Mouse (Mus musculus) CH12.LX (cell line): ENCODE measurements at regions not wholly inside any gene's neighbourhood (a gene's known extent, or its start where the extent isn't known, plus 50 kb on each side); places are given as distances from the start of the nearest gene placed in this dataset.

Experiments used
- DNase-seq: peaks from one replicate; pipeline ENCODE4 v3.0.0-alpha.2; 2013; ENCODE audit errors: extremely low read depth
- H3K27ac ChIP-seq: 2 replicates; pipeline ENCODE4 v1.5.1; 2012; ENCODE audit warnings: low read depth, mild to moderate bottlenecking, control low read depth, moderate library complexity; ENCODE audit not compliant: insufficient read depth
- H3K27me3 ChIP-seq: replicated peaks from 2 replicates; pipeline ENCODE3; 2012; ENCODE audit warnings: inconsistent platforms
- H3K36me3 ChIP-seq, 2 experiments: replicated peaks in 1 of 2; 2 replicates each; pipeline versions ENCODE3 to v1.6.1; 2012; ENCODE audit warnings: inconsistent platforms in 1 of 2, low read length in 1 of 2, mild to moderate bottlenecking in 1 of 2, mixed read lengths in 1 of 2, moderate library complexity in 1 of 2; ENCODE audit not compliant: control insufficient read depth in 1 of 2, insufficient read depth in 1 of 2
- H3K4me1 ChIP-seq, 2 experiments: 2 replicates each; pipeline ENCODE4 v1.6.1; 2012; ENCODE audit warnings: inconsistent platforms in 1 of 2, moderate library complexity in 1 of 2; ENCODE audit not compliant: insufficient read depth in 2 of 2, control insufficient read depth in 1 of 2
- H3K4me2 ChIP-seq: 2 replicates; pipeline ENCODE4 v1.6.1; 2012; ENCODE audit warnings: low read depth, mild to moderate bottlenecking, control low read depth; ENCODE audit not compliant: poor library complexity, insufficient read depth, severe bottlenecking
- H3K4me3 ChIP-seq, 3 experiments: fragments of 150-350 bp in 1 of 3; sonication (generic) in 1 of 3; replicated peaks in 1 of 3; 2 replicates each; pipeline versions ENCODE3 to v1.5.1; 2011 to 2012; ENCODE audit warnings: low read depth in 2 of 3, low read length in 2 of 3, mild to moderate bottlenecking in 2 of 3, moderate library complexity in 2 of 3, control low read depth in 1 of 3, improper control_type of control experiment in 1 of 3, inconsistent platforms in 1 of 3, mixed read lengths in 1 of 3; ENCODE audit not compliant: poor library complexity in 1 of 3
- H3K79me2 ChIP-seq: replicated peaks from 2 replicates; pipeline ENCODE4 v1.6.1; 2012; ENCODE audit warnings: mild to moderate bottlenecking, moderate library complexity; ENCODE audit not compliant: control insufficient read depth, poor library complexity, insufficient read depth, severe bottlenecking; ENCODE audit errors: extremely low read depth
- H3K9ac ChIP-seq: 2 replicates; pipeline ENCODE4 v1.6.1; 2012; ENCODE audit warnings: low read depth, mild to moderate bottlenecking, control low read depth, moderate library complexity; ENCODE audit not compliant: insufficient read depth
- H3K9me3 ChIP-seq: replicated peaks from 2 replicates; pipeline ENCODE3; 2012; ENCODE audit warnings: low read length, inconsistent platforms, mixed read lengths
- CHD1 ChIP-seq: IDR thresholded peaks from 2 replicates; pipeline ENCODE4 v1.6.1; 2012; ENCODE audit warnings: low read depth, low read length, improper control_type of control experiment, inconsistent platforms
- CHD2 ChIP-seq: IDR thresholded peaks from 2 replicates; pipeline ENCODE4 v1.6.1; 2011; ENCODE audit warnings: low read length, improper control_type of control experiment
- CTCF ChIP-seq, 2 experiments: IDR thresholded peaks in 1 of 2; conservative IDR thresholded peaks in 1 of 2; 2 replicates each; pipeline ENCODE4 v1.5.1; 2011 to 2012; ENCODE audit warnings: low read depth in 2 of 2, low read length in 2 of 2, improper control_type of control experiment in 1 of 2, inconsistent platforms in 1 of 2, mild to moderate bottlenecking in 1 of 2, moderate library complexity in 1 of 2
- E2F4 ChIP-seq: IDR thresholded peaks from 2 replicates; pipeline ENCODE4 v1.6.1; 2011; ENCODE audit warnings: low read depth, low read length, improper control_type of control experiment; ENCODE audit not compliant: insufficient replicate concordance
- ELF1 ChIP-seq: IDR thresholded peaks from 2 replicates; pipeline ENCODE4 v1.6.1; 2014; ENCODE audit warnings: low read depth, mild to moderate bottlenecking, inconsistent platforms, low read length, improper control_type of control experiment
- ETS1 ChIP-seq: conservative IDR thresholded peaks from 2 replicates; pipeline ENCODE4 v1.6.1; 2012; ENCODE audit warnings: low read depth, mild to moderate bottlenecking, inconsistent platforms, low read length, improper control_type of control experiment, moderate library complexity
- GABPA ChIP-seq: IDR thresholded peaks from 2 replicates; pipeline ENCODE4 v1.6.1; 2012; ENCODE audit warnings: low read depth, low read length, improper control_type of control experiment, inconsistent platforms; ENCODE audit not compliant: insufficient replicate concordance
- HCFC1 ChIP-seq: IDR thresholded peaks from 2 replicates; pipeline ENCODE4 v1.6.1; 2012; ENCODE audit warnings: low read depth, mild to moderate bottlenecking, inconsistent platforms, low read length, improper control_type of control experiment
- IRF4 ChIP-seq: IDR thresholded peaks from 2 replicates; pipeline ENCODE4 v1.6.1; 2014; ENCODE audit warnings: low read depth, mild to moderate bottlenecking, inconsistent platforms, low read length, improper control_type of control experiment
- JUN ChIP-seq: IDR thresholded peaks from 2 replicates; pipeline ENCODE4 v1.6.1; 2011; ENCODE audit warnings: low read depth, mild to moderate bottlenecking, low read length, improper control_type of control experiment, moderate library complexity; ENCODE audit not compliant: insufficient read depth
- MAFK ChIP-seq: IDR thresholded peaks from 2 replicates; pipeline ENCODE4 v1.6.1; 2011; ENCODE audit warnings: low read length, improper control_type of control experiment; ENCODE audit not compliant: insufficient replicate concordance
- MAZ ChIP-seq: IDR thresholded peaks from 2 replicates; pipeline ENCODE4 v1.6.1; 2012; ENCODE audit warnings: low read depth, mild to moderate bottlenecking, inconsistent platforms, low read length, improper control_type of control experiment, moderate library complexity
- MXI1 ChIP-seq: IDR thresholded peaks from 2 replicates; pipeline ENCODE4 v1.6.1; 2011; ENCODE audit warnings: mild to moderate bottlenecking, low read depth, low read length, improper control_type of control experiment
- MYC ChIP-seq: IDR thresholded peaks from 2 replicates; pipeline ENCODE4 v1.6.1; 2011; ENCODE audit warnings: low read depth, mild to moderate bottlenecking, improper control_type of control experiment, low read length
- POLR2A ChIP-seq: IDR thresholded peaks from 2 replicates; pipeline ENCODE4 v1.6.1; 2011; ENCODE audit warnings: low read depth, mild to moderate bottlenecking, improper control_type of control experiment, low read length
- POLR2AphosphoS2 ChIP-seq: IDR thresholded peaks from 2 replicates; pipeline ENCODE4 v1.6.1; 2011; ENCODE audit warnings: low read depth, low read length, improper control_type of control experiment
- RCOR1 ChIP-seq: conservative IDR thresholded peaks from 2 replicates; pipeline ENCODE4 v1.6.1; 2012; ENCODE audit warnings: low read depth, mild to moderate bottlenecking, inconsistent platforms, low read length, improper control_type of control experiment
- SIN3A ChIP-seq: IDR thresholded peaks from 2 replicates; pipeline ENCODE4 v1.6.1; 2012; ENCODE audit warnings: low read length, improper control_type of control experiment, inconsistent platforms
- TCF12 ChIP-seq: IDR thresholded peaks from 2 replicates; pipeline ENCODE4 v1.6.1; 2014; ENCODE audit warnings: low read depth, mild to moderate bottlenecking, inconsistent platforms, low read length, improper control_type of control experiment
- UBTF ChIP-seq: IDR thresholded peaks from 2 replicates; pipeline ENCODE4 v1.6.1; 2012; ENCODE audit warnings: low read depth, mild to moderate bottlenecking, inconsistent platforms, low read length, improper control_type of control experiment, moderate library complexity
- USF2 ChIP-seq: conservative IDR thresholded peaks from 2 replicates; pipeline ENCODE4 v1.6.1; 2011; ENCODE audit warnings: low read depth, low read length, improper control_type of control experiment
- ZC3H11A ChIP-seq: IDR thresholded peaks from 2 replicates; pipeline ENCODE4 v1.6.1; 2012; ENCODE audit warnings: low read depth, mild to moderate bottlenecking, inconsistent platforms, low read length, improper control_type of control experiment
- ZKSCAN1 ChIP-seq: IDR thresholded peaks from 2 replicates; pipeline ENCODE4 v1.6.1; 2012; ENCODE audit warnings: low read depth, inconsistent platforms, low read length, improper control_type of control experiment, borderline replicate concordance
- ZNF384 ChIP-seq: IDR thresholded peaks from 2 replicates; pipeline ENCODE4 v1.6.1; 2012; ENCODE audit warnings: low read depth, low read length, improper control_type of control experiment, inconsistent platforms
- dilution Hi-C: fragments of 300-500 bp; cut with MboI; formaldehyde crosslinking; loops from 2 replicates; pipeline ENCODE4 v1.14.3; 2020; ENCODE audit warnings: low sequenced_read_pairs; ENCODE audit not compliant: extremely low pct_unique_long_range_greater_than_20kb, extremely low pct_ligation_motif_present
- in situ Hi-C: fragments of 300-500 bp; cut with MboI; formaldehyde crosslinking; loops from 3 replicates; pipeline ENCODE4 v1.14.3; 2019; ENCODE audit warnings: low sequenced_read_pairs, low pct_ligation_motif_present, low pct_unique_long_range_greater_than_20kb, mixed read lengths

GRCm38 (mm10) chr8:112283316-112283715 lies 268.5 kb upstream of the Gm6793 start:
- Histone ChIP-seq H3K9ac (no peak overlapping the region), H3K27me3 (no peaks in the 10 kb centered on the region), H3K4me1 (no peaks in the 10 kb centered on the region), H3K9me3 (peaks cover 69% of the 10 kb centered on the region), H3K4me2 (no peak overlapping the region), H3K79me2 (no peaks in the 10 kb centered on the region), H3K36me3 (no peaks in the 10 kb centered on the region), H3K4me3 (no peak overlapping the region), H3K27ac (no peak overlapping the region)
- in situ Hi-C loops, result no loop called here
- no peak for DNase-seq
- dilution Hi-C loops, result no loop called here
- TF ChIP-seq ZNF384 (no peak), MAFK (no peak), MXI1 (no peak), ELF1 (no peak), IRF4 (no peak), SIN3A (no peak), TCF12 (no peak), MAZ (no peak), JUN (no peak), HCFC1 (no peak), GABPA (no peak), RCOR1 (no peak)

GRCm38 (mm10) chr8:112269598-112269997 lies 254.8 kb upstream of the Gm6793 start:
- H3K36me3 ChIP-seq, result no peaks in the 10 kb centered on the region
- in situ Hi-C loops (no loop called here), dilution Hi-C loops (no loop called here)
- no peak overlapping the region for H3K9ac ChIP-seq
- no peak overlapping the region for H3K27ac ChIP-seq
- no peak for DNase-seq
- H3K4me2 ChIP-seq, result no peak overlapping the region
- H3K4me3 ChIP-seq, result no peak overlapping the region
- no peaks in the 10 kb centered on the region for H3K79me2 ChIP-seq
- H3K4me1 ChIP-seq, result no peaks in the 10 kb centered on the region
- peaks cover 35% of the 10 kb centered on the region for H3K9me3 ChIP-seq
- TF ChIP-seq CHD2, result no peak
- TF ChIP-seq MYC, result no peak
- TF ChIP-seq GABPA, result no peak
- TF ChIP-seq POLR2A, result no peak
- TF ChIP-seq ZNF384, result no peak
- TF ChIP-seq ZC3H11A, result no peak
- no peak for TF ChIP-seq USF2
- no peak for TF ChIP-seq UBTF
- TF ChIP-seq ELF1, result no peak
- TF ChIP-seq E2F4, result no peak
- no peak for TF ChIP-seq MXI1
- TF ChIP-seq ETS1, result no peak
- no peak for TF ChIP-seq POLR2AphosphoS2
- no peak for TF ChIP-seq CTCF (conservative IDR thresholded peaks at IDR 0.05 in 1 of 2, IDR thresholded peaks at IDR 0.05 in 1 of 2; ENCODE audit: low read depth in 2 of 2, low read length in 2 of 2)
- no peak for TF ChIP-seq CHD1
- TF ChIP-seq ZKSCAN1, result no peak
- TF ChIP-seq IRF4, result no peak
- TF ChIP-seq MAZ, result no peak
- no peaks in the 10 kb centered on the region for H3K27me3 ChIP-seq
